Mouse (Mus musculus) retina, postnatal 1 day (tissue): Measurements from ENCODE around the gene Upf2.
"Not testable (repeated sequence)": the region's sequence is repeated elsewhere in the genome, so short reads cannot be mapped to it uniquely, and the experiment has no call there.

Experiments used
- DNase-seq: peaks from one replicate; pipeline ENCODE4 v3.0.0-alpha.2; 2012

Upf2 gene

DNA sequence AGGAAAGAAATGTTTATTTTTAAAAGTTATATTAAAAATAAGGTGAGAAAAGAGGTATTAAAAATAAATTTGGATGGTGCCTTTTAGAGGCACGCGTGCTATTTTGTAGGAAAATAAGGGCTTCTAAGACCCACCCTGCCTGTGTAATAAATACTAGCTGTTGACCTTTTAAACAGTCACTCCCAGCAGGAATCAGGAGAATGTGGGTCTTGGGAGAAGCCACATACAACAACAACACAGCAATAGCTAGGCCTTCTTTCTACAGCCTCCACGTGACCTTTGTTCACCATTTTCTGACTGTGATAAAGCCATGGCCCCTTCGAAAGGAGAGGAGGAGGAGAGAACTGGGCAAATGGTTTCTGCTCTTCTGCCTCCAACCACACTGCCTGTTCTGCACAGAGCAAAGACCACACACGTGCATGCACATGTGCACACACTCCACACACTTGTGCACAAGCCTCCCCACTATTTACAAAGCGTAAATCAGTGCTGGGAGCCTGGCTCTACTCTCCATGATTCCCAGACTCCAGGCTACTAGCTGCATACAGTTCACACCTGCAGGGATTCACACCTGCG lies 121.5 kb downstream of the Upf2 start:
- DNase-seq = no peak

DNA sequence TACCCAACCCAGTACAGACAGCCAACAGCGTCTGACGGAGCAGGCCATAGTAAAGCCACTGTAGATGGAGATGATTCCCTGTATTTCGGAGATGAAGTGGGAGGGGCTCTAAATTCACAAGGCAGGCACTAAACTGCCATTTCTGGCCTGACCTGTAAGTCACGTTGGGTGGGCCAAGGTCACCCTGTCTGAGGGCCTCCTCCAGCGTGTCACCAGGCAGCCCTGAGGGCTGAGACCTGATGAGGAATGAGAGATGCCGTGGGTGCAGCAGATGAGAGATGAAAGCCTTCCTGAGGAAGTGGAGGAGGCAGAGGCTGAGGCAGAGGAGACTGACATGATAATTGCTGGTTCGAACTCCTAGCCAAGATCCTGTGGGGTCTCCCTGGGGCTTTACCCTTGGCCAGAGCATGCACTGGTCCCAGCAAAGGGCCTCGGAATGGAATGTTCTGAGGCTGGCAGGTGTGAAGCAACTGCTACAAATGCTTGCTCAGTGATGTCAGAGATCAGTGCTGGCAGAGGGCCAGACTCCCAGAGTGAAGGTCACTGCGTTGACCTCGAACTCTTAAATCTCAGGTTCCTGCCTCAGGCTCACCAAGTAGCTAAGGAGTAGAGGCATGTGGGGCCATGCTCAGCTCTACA lies 123.7 kb downstream of the Upf2 start:
- peak; percentile 52 for DNase-seq

DNA sequence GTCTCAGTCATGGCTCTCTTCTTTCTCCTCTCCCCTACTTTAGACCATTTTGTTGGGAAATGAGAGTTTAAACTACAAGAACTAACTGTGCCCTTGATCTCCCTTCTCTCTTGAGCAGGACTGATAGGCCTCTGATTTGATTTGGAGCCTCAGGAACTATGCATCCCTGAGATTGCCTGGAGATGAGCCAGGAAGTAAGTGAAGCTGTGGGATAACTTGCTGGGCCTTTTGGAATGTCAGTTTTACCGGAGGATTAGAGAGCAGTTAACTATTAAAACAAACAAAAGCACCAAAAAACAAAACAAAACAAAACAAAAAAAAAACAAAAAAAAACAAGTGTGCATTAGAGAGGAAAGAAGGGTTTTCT lies 124.2 kb downstream of the Upf2 start:
- no peak for DNase-seq

DNA sequence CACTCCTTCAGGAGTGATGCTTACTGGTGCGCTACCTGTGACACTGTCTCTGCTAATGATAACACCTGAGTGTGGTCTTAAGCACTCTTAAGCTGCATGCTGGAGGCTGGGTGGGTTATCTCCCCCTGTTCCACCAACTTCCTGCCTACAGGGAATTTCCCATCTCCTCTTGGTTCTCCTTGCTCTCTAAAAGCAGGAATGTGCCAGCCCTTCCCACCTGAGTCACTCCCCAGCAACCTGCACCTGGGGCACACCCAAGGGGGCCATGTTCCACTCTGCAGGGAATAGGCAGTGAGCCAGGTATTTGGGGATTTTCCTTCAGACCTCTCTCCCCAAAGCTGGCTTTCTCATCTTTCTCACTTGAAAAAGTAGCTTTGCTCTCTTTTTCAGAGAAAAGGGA lies 128.8 kb downstream of the Upf2 start:
- DNase-seq = no peak

DNA sequence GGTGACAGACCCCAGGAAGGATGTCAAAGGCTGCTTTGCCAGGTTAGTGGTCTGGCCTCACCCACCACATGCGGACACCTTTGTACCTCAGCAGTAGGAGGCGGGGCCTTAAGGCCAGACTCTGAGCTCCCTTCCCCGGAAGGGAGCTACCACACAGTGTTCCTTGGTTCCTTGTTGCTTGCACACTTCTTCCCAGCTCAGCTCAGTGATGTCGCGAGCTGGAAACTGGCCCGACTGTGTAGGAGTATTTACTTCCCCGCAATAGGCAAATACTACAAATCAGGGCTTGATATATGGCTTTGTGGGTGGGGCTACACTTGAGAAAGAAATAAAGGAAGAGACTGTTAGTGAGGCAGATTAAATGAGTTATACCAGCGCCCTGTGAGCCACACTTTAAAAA lies 129.8 kb downstream of the Upf2 start:
- DNase-seq = no peak

DNA sequence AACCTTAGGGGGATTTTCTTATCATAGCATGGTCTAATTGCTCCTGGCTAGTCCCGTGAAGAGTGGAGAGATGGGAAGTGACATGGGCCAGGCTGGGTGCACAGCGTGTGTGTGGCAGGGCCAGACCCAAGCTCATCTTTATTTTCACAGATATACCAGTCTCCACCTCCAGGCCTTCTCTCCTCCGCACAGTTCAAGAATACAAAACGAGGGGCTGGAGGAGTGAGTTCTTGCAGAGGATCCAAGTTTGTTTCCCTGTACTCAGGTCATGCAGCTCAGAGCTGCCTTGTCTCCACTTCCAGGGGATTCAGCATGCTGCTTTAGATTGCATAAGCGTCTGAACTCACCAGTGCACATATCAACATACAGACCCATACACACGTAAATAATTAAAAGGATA lies 131.3 kb downstream of the Upf2 start:
- DNase-seq = no peak

DNA sequence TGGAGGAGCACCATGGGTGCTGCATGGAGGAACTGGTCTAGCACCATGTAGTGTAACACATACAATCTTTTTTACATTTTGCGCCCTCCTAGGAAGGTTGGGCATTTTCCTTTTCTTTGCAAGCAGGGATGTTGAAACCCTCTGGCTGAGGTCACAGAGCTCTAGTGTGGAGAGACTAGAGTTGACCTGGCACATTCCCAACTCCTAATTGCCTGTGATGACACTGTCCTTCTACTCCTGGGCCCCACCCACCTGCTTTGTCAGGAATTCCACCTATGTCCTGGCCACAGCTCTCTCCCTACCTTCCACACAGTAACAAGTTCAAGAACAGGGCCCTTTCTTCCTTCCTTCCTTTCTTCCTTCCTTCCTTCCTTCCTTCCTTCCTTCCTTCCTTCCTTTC lies 132.4 kb downstream of the Upf2 start:
- no peak for DNase-seq

DNA sequence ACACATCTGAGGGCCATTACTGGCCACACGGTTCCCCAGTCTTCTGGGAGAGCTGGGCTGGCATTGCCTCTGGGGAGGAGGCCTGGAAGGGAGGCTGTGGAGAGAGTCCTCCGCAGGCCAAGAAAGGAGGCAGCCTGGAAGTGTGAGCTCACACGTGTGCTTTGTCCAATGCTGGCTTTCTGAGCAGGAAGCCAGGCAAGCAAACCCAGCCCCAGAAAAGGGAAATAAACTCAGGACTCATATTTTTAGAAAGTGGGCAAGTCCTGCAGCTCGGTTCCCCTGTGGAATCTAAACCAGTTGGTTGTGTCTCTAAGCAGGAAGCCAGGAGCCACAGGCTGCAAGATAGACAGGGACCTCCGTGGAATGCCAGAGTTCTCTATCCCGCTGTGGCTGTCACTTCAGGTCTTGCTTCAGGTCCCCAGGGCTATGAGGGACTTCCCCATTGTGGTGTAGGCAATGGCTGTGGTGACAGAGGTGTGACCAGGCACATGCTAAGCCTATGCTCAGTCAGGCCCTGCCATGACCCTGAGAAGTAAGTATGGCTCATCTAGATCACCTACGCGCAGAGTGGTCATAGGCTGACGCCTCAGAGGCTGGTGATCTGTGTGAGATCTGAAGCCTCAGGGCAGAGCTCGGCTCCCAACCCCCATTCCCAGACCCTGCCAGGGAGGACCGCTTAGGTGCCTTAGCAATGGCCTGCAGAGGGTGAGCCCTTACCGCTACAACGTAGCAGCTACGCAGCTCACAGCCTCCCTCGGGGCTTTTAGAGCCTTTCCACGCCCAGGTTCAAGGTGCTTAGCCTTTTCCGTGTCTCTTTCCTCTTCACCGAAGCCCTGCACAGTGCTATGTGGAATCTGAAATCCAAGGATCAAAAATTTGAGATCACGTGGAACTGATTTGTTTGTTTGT lies 134.6 kb downstream of the Upf2 start:
- no peak for DNase-seq

DNA sequence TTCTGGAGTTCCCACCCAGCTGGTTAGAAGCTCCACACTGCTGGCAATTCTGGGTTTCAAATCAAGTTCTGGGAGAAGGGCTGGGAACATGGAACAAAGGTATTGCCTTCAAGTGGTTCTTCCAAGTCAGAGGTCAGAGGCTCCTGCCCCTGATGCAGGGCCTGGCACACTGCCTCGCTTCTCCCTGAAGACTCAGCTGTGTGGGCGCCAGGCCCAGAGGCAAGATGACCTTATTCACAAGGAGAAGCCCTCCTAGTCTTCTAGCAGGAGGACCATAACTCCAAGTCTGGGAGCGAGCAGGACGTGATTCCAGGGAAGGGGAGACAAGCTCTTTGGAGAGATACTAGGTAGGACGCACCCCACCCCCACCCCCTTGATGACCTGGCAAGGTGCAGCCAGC lies 135.9 kb downstream of the Upf2 start:
- no peak for DNase-seq

DNA sequence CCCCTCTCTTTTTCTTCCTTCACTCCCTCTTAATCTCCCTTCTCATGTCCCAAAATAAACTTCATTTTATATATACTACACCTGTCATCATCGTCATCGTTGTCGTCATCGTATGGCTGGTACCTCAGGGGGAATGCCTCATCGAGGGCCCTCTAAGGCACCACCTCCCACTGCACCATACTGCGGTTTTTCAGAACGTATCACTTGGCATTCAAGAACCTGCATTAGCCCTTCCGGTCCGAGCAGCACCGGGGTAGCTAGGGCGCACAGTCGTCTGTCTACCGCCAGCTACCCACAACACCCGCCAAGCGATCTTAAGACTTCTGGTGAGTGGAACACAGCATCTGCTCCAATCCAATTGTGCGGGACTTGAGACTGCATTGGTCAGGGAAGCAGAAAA lies 138.7 kb downstream of the Upf2 start:
- DNase-seq = not testable (repeated sequence)

DNA sequence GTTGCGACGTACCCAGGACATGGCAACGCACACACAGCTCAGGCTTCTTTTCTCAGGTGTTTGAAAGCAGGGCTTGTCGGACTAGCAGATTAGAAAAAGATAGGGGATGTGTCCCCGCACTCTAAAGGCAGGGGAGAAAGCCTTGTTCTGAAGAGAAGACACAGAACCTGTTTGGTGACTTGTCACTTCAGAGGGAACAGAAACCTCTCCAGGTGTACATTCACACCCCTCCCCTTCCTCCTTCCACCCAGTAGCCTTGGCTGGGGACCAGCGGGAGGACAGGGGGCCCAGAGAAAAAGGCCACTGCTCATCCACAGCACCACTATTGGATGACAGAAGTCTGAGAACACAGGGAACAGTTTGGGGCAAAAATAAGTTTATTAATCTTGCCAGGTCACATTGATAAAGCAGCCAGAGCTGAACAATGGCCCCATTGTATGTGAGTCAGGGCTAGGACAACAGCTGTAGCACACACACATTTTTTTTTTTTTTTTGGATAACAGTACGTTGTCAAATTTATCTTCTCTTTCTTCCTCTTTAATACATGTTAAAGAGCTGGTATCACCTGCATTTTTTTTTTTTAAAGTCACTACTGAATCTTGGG lies 145.9 kb downstream of the Upf2 start:
- peak; percentile 60 for DNase-seq

DNA sequence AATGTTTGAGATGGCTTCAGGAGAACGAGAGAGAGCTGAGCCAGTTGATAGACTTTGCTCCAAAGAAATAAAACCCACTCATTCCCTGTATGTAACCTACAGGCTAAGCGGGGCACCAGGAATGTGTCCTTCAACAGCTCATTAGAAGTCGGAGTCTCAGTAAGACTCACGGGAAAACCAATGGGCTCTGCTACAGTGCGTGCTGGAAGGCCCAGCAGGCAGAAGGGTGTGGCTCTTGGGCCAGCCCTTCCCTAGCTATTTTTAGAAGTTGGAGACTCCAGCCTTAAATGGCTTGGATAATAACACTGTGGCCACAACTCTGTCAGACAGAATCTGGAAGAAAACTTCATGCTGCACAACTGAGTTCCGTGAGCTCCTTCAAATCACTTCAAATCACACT lies 147.7 kb downstream of the Upf2 start:
- DNase-seq = no peak

DNA sequence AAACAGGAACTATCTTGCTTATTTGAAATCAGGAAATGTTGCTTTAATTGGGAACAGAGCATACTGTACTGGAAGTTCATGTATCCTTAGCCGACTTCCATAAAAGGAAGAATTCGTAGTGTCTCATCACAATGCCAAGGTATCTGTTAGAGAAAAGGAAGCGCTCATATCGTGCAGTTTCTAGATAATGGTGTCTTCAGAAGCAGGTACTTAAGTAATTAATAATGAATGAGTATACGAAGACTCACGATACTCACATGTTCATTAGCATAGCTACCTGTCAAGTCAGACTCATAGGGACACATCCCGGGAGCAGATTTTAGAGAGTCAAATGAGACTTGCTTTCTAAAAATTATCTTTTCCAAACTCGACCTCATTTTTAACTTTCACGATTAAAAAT lies 148.2 kb downstream of the Upf2 start:
- no peak for DNase-seq

DNA sequence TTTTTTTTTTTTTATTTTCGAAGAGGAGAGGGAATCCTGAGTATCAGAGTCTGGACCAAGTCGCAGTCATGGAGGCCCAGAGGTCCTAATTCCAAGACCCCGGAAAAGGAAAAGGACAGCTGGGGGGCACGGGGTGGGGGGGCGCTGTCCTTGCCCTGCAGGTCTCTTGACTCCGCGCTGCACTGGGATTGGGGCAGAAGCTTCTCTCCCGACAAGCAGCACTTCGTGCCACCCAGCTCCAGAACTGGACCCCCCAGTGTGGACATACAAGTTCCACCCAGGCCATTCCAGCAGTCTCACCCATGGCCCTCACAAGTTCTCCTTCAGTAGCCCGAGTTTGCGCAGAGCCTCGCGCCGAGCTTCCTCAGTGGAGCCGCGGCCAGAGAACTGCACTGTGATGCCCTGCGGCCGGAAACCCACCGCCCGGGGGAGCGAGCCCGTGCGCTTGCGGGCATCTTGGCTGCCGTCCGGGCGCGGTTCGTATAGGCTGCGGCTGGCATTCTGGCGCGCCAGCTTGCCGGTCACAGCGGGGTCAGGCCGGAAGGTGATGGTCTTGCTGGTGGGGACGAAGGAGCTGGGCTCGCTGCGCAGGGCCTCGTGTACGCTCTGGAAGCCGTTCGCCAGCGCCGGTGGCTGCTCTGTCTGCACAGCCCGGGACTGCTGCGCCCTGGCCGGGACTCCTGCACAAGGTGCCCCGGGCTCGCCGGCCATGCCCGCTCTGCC lies 148.9 kb downstream of the Upf2 start:
- peak; percentile 66 for DNase-seq

DNA sequence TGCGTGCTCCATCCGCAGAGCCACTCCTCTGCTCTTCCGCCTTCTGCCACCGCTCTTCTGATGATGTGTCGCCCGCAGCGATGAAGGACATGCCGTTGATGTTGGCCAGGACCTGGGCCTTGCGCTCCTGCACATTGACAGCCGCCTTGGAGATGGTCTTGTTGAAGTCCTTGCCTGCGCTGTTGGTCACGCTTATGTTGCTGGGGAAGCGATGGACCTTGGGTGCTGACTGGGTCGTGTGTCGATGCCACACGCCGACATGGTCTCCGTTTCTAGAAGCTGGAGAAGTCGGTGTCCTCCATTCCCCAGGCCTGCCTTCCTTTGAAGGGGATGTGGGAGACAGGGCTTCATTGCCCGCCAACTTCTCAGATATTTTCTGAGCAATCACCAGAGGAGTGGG lies 149.5 kb downstream of the Upf2 start:
- no peak for DNase-seq

DNA sequence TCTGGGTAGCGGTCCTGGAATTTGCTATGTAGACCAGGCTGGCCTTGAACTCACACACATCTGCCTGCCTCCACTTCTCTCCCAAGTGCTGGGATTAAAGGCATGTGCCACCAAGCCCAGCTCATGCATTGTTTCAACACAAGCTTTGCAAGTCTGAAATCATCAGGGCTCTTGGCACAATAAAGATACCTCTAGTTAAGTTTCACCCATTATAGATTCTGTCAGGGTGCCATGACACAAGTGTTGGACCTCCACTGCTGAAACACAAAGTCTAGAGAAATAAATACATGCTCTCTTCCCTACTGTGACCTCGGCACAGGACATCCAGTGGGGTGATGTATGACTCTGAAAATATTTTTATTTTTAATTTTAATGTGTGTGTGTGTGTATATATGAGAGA lies 154.2 kb downstream of the Upf2 start:
- no peak for DNase-seq
